Mouse (Mus musculus) forebrain, postnatal 0 days (tissue): ENCODE data around the gene Ireb2. TPM values are rescaled to one million over a fixed set of nuclear protein-coding genes. Genes with fewer than 3 reads are reported as not detected.
"Not testable (repeated sequence)": the region's sequence is repeated elsewhere in the genome, so short reads cannot be mapped to it uniquely, and the experiment has no call there.

Experiments used
- ATAC-seq: fragments of 200-750 bp; cut with Nextera tagmentation; 2 replicates; pipeline ENCODE4 v1.8.0; 2017; ENCODE audit warnings: mild to moderate bottlenecking, moderate library complexity
- DNase-seq: peaks from one replicate; pipeline ENCODE4 v3.0.0-alpha.2; 2015
- H3K27ac ChIP-seq: fragments of 300-500 bp; sonication (generic); 2 replicates; pipeline ENCODE4 v1.5.1; 2014; ENCODE audit warnings: low read depth, mild to moderate bottlenecking, antibody characterized with exemption, low read length, moderate library complexity, mixed read lengths
- H3K27me3 ChIP-seq: fragments of 300-500 bp; sonication (generic); 2 replicates; pipeline ENCODE4 v1.6.1; 2014; ENCODE audit warnings: mild to moderate bottlenecking, low read length, mixed read lengths; ENCODE audit not compliant: insufficient read depth
- H3K36me3 ChIP-seq: fragments of 300-500 bp; sonication (generic); 2 replicates; pipeline ENCODE4 v1.6.1; 2014; ENCODE audit warnings: mild to moderate bottlenecking, moderate library complexity; ENCODE audit not compliant: insufficient read depth
- H3K4me1 ChIP-seq: fragments of 300-500 bp; sonication (generic); 2 replicates; pipeline ENCODE4 v1.6.1; 2014; ENCODE audit warnings: antibody characterized with exemption; ENCODE audit not compliant: insufficient read depth
- H3K4me2 ChIP-seq: fragments of 300-500 bp; sonication (generic); 2 replicates; pipeline ENCODE4 v1.6.1; 2014; ENCODE audit warnings: low read depth, mild to moderate bottlenecking, moderate library complexity
- H3K4me3 ChIP-seq: fragments of 300-500 bp; sonication (generic); 2 replicates; pipeline ENCODE4 v1.5.1; 2014; ENCODE audit warnings: low read depth, low read length, mixed read lengths
- H3K9ac ChIP-seq: fragments of 300-500 bp; sonication (generic); 2 replicates; pipeline ENCODE4 v1.6.1; 2014; ENCODE audit warnings: mild to moderate bottlenecking
- H3K9me3 ChIP-seq: fragments of 300-500 bp; sonication (generic); 2 replicates; pipeline ENCODE4 v1.6.1; 2016; ENCODE audit warnings: low read length
- CTCF ChIP-seq: sonication (generic); IDR thresholded peaks from 2 replicates; pipeline ENCODE4 v1.5.1; 2016; ENCODE audit warnings: antibody characterized with exemption, control low read depth, low read depth
- WGBS: fragments of 180-500 bp; shearing (Covaris S2); extraction: QIAGEN DNeasy Blood & Tissue Kit; methylation state at CpG from one replicate; pipeline ENCODE4 v1.1.7; 2014; 5-methylcytosine and 5-hydroxymethylcytosine counted together
- polyA plus RNA-seq: library from polyadenylated mRNA; unstranded; fragments of >200 nt; fragmentation: Nextera tagmentation; extraction: Ambion mirVana; gene quantifications from 2 replicates; pipeline ENCODE4 v1.2.1, GENCODE M21; 2015
- total RNA-seq: library from RNA; depleted of rRNA; stranded (reverse); fragments of >200 nt; gene quantifications from 2 replicates; pipeline ENCODE4 v1.2.3, GENCODE M21; 2014; rRNA removed

Ireb2 gene
- total RNA-seq (47.7 and 54.7 TPM in 2 replicates), polyA plus RNA-seq (12.0 and 18.5 TPM in 2 replicates)

DNA sequence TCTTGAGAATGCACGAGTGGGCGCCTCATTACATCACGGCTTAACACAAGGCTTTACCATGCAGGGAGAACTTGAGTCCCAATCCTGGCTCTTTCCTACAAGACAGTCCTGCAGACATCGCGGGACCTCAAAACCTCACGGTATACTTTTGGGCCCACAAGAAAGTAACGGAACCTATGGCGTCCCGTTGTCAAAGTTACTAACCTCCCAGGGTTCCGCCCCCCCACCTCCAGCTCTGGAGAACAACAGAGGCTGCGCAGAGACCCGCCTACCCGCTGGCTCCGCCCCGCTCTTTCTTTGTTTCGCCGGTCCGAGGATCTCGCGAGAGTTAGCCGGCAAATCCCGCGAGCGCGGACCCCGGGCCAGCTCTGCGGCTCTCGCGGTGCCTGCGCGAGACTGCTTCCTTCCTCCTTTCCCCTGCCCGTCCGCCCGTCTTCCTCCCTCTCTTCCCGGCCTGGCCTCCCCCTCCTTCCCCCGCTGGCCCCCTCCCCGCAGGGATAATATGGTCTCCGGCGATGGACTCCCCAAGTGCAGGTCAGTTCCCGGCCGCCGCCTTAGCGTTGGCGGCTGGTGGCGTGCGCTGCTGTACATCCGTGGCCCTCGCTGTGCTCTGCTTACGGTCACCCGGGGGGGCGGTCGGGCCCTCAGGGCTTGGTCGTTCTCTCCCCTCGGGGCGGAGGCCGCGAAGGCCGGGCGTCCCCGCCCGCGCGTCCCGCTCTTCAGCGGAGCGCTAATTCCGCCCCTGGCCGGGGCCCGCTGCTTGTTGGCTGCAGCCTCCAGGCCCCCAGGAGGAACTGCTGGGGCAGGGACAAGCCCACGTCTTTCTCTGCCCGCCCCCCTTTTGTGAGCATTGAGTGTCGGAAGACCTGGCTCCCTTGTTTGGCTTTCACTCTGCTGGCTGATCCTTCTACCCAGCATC lies at the start of gene Ireb2:
Ireb2 (plus strand) TSS at position 427 of the 919 bp plus-strand sequence.
- H3K36me3 ChIP-seq: peaks cover 22% of the 10 kb centered on the region
- H3K27me3 ChIP-seq: no peaks in the 10 kb centered on the region
- H3K9ac ChIP-seq: peak within 1 kb of the TSS; percentile 100
- peak within 1 kb of the TSS; percentile 95 for H3K27ac ChIP-seq
- peak within 1 kb of the TSS; percentile 94 for H3K4me3 ChIP-seq
- peak; percentile 99 for DNase-seq
- ATAC-seq: peak; percentile 99
- H3K4me1 ChIP-seq: peaks cover 11% of the 10 kb centered on the region
- H3K4me2 ChIP-seq: peak within 1 kb of the TSS; percentile 64
- H3K9me3 ChIP-seq: no peaks in the 10 kb centered on the region
- TF ChIP-seq CTCF: no peak
- 3% methylated on average over 72 of the region's 72 CpGs for WGBS

DNA sequence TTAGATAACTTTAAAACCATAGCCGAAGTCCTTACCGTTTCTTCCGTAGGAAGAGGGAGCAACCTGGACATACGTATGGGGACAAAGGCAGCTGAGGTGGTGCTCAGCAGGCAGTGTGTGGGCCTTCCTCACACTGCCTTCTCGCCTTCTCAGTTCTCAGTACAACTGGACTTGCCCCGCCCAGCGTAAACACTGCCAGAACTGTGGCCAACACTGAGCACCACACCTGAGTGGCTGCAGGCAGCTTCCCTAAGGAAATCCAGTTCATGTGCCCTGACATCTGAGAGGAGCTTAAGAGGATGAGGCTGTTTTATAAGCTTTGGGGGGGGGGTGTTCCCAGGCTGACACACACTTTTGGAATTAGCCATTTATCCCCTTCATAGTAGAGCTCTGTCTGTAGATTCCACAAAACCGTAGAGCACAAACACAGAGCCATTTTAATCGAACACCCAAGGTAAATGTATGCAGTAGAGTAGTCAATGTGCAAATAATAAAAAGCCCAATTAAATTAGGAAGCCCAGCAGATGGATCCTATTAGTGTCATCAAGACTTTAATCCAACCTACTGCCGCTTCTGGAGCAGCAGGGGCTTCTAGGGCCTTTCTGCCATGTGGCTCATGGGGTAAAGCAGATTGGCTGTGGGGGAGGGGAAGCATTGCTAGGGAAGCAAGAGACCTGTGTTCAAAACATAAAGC lies 46.9 kb upstream of the Ireb2 start:
- WGBS: 65% methylated on average over 10 of the region's 10 CpGs
- Histone ChIP-seq H3K4me3 (no peak overlapping the region), H3K4me1 (no peaks in the 10 kb centered on the region), H3K9ac (no peak overlapping the region), H3K9me3 (no peaks in the 10 kb centered on the region), H3K4me2 (no peak overlapping the region), H3K27me3 (no peaks in the 10 kb centered on the region), H3K27ac (no peak overlapping the region), H3K36me3 (no peaks in the 10 kb centered on the region)
- TF ChIP-seq CTCF: no peak
- DNase-seq (no peak), ATAC-seq (no peak)

DNA sequence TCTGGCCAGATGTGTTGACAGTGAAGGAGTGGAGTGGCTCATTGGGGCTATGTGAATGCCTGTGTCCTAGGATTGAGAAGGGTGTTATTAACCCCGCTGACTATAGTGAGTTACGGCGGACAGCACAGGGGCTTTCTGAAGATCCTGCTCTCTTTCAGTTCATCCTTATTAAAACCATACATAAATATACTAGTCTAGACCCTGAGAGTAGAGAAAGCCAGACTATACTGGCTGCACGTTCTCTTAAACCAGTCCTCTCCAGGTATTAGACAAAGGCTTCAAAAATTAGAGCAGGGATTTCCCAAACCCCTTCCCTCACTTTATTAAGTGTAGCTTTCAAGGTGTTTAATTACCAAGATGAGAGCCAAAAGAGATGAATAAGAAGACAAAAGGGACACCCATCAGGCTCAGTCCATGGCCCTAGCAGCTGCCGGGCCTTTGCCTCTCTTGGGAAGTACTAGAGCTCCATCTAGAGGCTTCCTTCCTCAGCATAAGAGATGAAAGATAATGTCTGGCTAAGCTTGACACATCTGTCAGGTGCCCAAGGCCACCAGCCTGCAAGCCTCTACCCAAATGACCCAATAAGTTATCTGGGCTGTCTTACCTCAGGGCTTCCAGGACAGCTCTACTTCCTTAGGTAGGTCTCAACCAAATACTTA lies 42.0 kb upstream of the Ireb2 start:
- ATAC-seq (peak; percentile 88), DNase-seq (peak; percentile 83)
- H3K27me3 ChIP-seq: no peaks in the 10 kb centered on the region
- no peak overlapping the region for H3K4me2 ChIP-seq
- H3K4me3 ChIP-seq: no peak overlapping the region
- WGBS: 48% methylated on average over 5 of the region's 5 CpGs
- H3K4me1 ChIP-seq: no peaks in the 10 kb centered on the region
- no peaks in the 10 kb centered on the region for H3K9me3 ChIP-seq
- TF ChIP-seq CTCF: peak; percentile 86
- H3K9ac ChIP-seq: no peak overlapping the region
- H3K36me3 ChIP-seq: no peaks in the 10 kb centered on the region
- no peak overlapping the region for H3K27ac ChIP-seq

DNA sequence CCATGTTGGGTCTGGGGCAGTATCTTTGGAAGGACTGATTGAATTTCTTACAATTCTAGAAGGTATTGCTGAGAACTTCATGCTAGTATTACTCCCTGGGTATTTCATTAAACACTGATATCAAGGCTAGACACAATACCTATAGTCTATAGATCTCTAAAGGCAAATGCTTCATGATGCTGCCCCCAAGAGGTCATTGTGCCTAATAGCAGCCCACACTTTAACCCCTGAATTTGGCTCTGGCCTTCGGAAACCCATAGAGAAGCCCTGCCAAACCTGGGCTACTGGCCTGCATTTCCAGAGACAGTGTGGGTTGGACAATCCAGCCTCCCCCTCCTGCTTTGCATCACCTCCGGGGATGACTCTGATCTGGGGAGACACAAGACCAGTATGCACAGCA lies 33.8 kb upstream of the Ireb2 start:
- Histone ChIP-seq H3K36me3 (no peaks in the 10 kb centered on the region), H3K4me3 (no peak overlapping the region), H3K27me3 (no peaks in the 10 kb centered on the region), H3K27ac (no peak overlapping the region), H3K9ac (no peak overlapping the region), H3K4me1 (no peaks in the 10 kb centered on the region), H3K4me2 (no peak overlapping the region), H3K9me3 (no peaks in the 10 kb centered on the region)
- WGBS: 29% methylated on average over 2 of the region's 2 CpGs
- ATAC-seq (no peak), DNase-seq (peak; percentile 24)
- TF ChIP-seq CTCF: peak; percentile 46

DNA sequence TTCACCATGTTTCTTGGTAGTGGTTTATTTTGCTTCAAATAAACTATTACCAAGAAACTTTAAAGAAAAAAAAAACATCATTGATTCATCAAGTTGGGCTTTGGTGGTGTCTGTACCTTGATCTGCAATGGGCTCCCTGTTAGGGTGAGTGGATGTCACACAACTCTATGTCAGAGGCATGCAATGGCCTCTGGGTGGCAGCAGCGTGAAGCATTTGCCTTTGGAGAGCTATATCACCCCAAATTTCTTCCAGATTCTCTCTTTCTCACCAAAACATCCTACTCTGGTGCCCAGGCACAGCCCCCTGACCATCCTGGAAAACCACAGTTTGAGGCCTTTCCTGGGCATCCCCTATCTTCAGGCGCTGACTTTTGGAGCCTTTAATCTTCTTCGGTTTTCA lies 33.0 kb upstream of the Ireb2 start:
- DNase-seq (peak; percentile 72), ATAC-seq (peak; percentile 69)
- Histone ChIP-seq H3K27ac (no peak overlapping the region), H3K9ac (no peak overlapping the region), H3K36me3 (no peaks in the 10 kb centered on the region), H3K27me3 (no peaks in the 10 kb centered on the region), H3K9me3 (no peaks in the 10 kb centered on the region), H3K4me3 (no peak overlapping the region), H3K4me2 (no peak overlapping the region), H3K4me1 (no peaks in the 10 kb centered on the region)
- TF ChIP-seq CTCF: peak; percentile 83
- WGBS: 48% methylated on average over 3 of the region's 3 CpGs

DNA sequence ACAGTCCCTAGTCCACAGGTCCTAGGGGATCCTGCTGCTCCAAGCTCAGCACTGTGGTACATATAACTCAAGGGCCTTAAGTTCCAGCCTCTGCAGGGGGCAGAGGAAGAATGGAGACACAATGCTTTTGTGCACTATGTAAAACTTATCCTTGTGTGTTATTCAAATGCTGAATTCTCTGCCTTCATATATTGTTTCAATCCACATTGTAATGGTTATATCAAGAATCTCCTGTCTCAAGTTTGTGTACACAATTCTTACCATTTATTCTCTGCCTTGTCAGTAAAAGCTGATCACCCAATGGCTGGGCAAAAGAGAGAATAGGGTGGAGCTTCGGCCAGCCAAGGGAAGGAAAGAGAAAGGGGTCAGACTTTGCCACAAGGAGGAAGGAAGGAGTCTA lies 29.8 kb upstream of the Ireb2 start:
- no peaks in the 10 kb centered on the region for H3K9me3 ChIP-seq
- no peak overlapping the region for H3K4me2 ChIP-seq
- ATAC-seq: no peak
- H3K4me3 ChIP-seq: no peak overlapping the region
- no peaks in the 10 kb centered on the region for H3K27me3 ChIP-seq
- TF ChIP-seq CTCF: no peak
- no peak overlapping the region for H3K9ac ChIP-seq
- H3K36me3 ChIP-seq: no peaks in the 10 kb centered on the region
- no peaks in the 10 kb centered on the region for H3K4me1 ChIP-seq
- 75% methylated on average over 1 of the region's 1 CpGs for WGBS
- DNase-seq: no peak
- H3K27ac ChIP-seq: no peak overlapping the region

DNA sequence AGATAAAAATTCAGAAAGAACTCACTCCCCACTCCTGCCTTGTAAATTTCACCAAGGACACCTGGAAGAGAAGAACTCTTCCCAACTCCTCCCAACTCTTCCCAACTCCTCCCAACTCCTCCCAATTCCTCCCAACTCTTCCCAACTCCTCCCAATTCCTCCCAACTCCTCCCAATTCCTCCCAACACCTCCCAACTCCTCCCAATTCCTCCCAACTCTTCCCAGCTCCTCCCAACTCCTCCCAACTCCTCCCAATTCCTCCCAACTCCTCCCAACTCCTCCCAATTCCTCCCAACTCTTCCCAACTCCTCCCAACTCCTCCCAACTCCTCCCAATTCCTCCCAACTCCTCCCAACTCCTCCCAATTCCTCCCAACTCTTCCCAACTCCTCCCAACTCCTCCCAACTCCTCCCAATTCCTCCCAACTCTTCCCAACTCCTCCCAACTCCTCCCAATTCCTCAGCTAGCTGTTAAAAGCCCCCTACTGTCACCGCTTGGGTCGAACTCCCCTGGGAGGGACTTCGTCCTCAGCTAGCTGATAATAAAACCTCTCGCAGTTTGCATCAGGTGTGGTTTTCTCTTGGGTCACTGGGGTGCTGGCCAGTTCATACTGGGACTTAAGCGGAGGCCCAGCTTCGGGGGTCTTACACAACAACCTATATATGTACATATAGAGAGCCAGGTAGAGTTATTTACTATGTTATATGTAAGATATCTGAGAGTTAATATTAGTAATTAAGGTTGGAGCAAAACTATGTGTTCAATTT lies 27.5 kb upstream of the Ireb2 start:
- H3K4me2 ChIP-seq, H3K4me1 ChIP-seq, H3K9me3 ChIP-seq, H3K9ac ChIP-seq, H3K4me3 ChIP-seq, H3K27me3 ChIP-seq, ATAC-seq, H3K27ac ChIP-seq, H3K36me3 ChIP-seq, DNase-seq: not testable (repeated sequence)
- WGBS: 85% methylated on average over 6 of the region's 6 CpGs
